Mouse (Mus musculus) embryo, embryonic 11 days (tissue): ENCODE results near the gene Myh14.

Experiments
- DNase-seq: peaks from one replicate; pipeline ENCODE4 v3.0.0-alpha.2; 2015

Myh14 gene

GRCm38 (mm10) chr7:44572213-44572701 is 98.4 kb downstream of the Myh14 start, which contains the start of gene Napsa:
Gene Napsa (plus strand): TSS chr7:44572380.
- DNase-seq = no peak

GRCm38 (mm10) chr7:44571811-44572210 is 98.8 kb downstream of the Myh14 start:
- no peak for DNase-seq

DNA sequence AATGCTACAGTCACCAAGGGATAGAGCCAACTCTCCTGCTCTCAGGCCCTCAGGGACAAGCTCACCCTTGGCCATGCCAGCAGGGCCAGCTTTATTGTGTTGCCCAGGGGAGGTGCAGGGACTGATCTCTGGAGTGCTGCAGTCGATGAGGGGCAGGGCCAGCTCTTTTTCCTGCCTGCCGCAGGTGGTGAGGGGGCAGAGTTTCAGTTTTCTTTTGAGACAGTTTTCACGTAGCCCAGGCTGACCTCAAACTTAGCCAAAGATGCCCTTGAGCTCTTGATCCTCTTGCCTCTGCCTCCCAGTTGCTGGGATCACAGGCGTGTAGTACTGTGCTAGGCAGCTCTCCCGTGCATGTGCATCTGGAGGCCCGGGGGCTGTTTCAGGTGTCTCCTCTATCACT is 99.7 kb downstream of the Myh14 start:
- no peak for DNase-seq

DNA sequence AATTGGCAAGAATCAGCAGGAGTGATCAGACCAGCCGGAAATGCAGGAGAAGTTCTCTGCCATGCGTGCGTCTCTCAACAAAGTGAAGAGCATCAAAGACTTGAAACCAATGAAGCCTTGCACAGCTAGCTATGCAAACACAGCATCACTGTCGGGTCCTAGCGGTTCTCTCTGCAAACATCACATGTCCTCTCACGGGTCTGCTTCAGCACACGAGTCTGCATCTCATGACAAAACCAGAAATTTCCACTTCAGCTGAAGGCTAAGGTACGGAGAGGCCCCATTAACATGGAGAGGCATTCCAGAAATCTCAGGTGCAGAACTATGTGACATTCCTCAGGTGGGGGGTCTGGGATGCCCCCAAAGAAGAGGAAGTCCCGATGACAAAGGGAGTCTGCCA is 101.8 kb downstream of the Myh14 start:
- DNase-seq = no peak

- DNase-seq = no peak
Observed at GRCm38 (mm10) chr7:44565414-44565813, 105.2 kb downstream of the Myh14 start.

GRCm38 (mm10) chr7:44564486-44564885 is 106.2 kb downstream of the Myh14 start:
- DNase-seq = no peak

DNA sequence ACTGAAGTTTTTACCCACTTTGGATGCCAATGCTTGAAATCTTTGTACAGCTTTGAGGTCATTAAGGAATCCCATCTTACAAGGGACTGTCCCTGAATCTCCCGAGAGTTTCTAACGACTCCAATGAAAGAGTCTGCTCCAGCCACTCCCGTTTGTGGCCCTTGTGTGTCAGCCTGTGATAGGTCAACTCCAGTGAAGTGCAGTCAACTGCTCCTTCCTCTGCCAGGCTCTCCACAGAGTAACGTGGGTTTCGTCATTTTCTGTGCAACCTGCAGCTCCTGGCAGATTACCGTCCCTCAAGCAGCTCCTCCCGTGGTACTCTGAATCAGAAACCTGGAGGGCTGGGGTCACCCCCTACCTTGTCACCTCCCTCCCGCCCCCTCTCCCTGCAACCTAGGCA is 107.4 kb downstream of the Myh14 start:
- no peak for DNase-seq

GRCm38 (mm10) chr7:44560435-44561400 is 109.9 kb downstream of the Myh14 start:
- DNase-seq = peak; percentile 88

DNA sequence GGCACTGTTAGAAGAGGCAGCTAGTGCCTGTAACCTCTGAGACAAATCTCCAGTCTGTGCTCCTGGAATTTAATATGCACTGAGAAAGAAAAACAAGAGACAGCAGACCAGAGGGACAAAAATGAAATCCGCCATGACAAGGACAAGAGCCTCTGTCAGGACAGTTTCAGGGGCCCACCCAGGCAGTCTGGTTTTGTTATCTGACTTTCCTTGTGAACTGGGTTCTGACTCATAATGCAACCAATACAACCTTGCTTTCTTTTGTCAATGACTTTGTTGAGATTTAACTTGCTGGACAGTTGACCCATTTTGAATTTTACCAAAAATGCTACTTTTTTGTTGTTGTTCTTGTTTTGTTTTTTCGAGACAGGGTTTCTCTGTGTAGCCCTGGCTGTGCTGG is 113.0 kb downstream of the Myh14 start:
- DNase-seq = no peak
